Mouse (Mus musculus): ENCODE measurements around the gene Fam69a. TPM values are rescaled to one million over a fixed set of nuclear protein-coding genes. Genes with fewer than 3 reads are reported as not detected.

Fam69a gene
- polyA plus RNA-seq, 1 experiment = 2.2 TPM

GRCm38 (mm10) chr5:107867970-107868904 lies 118.6 kb downstream of the Fam69a start:
- no peaks in the 10 kb centered on the region for H3K36me3 ChIP-seq (ENCODE audit: control insufficient read depth, insufficient read depth, low read length)
- WGBS = under 1% methylated on average over 69 of the region's 82 CpGs
- DNase-seq (ENCODE audit: low read depth in 1 of 2, low spot score in 2 of 2) = peak; percentile 21 to 69
- no peak for TF ChIP-seq CTCF (IDR thresholded peaks at IDR 0.05; ENCODE audit: extremely low read depth, insufficient read depth, insufficient read length, insufficient replicate concordance)
- no peak for TF ChIP-seq POLR2A (IDR thresholded peaks at IDR 0.05; ENCODE audit: low read depth, low read length)
- H3K27ac ChIP-seq (ENCODE audit: insufficient read depth, low read length) = peak overlapping the region; percentile 79
- H3K4me3 ChIP-seq (ENCODE audit: extremely low read depth, insufficient read depth, insufficient read length) = peak overlapping the region; percentile 83
- peaks cover 7% of the 10 kb centered on the region for H3K4me1 ChIP-seq (ENCODE audit: control insufficient read depth, insufficient read depth, insufficient read length)
- H3K27me3 ChIP-seq (ENCODE audit: control insufficient read depth, insufficient read depth, low read length) = 0 out of 2 replicates have a peak, but pooled peaks cover 3% of the 10 kb centered on the region

GRCm38 (mm10) chr5:107866127-107867126 lies 120.5 kb downstream of the Fam69a start:
- no peak for TF ChIP-seq POLR2A (IDR thresholded peaks at IDR 0.05; ENCODE audit: low read depth, low read length)
- TF ChIP-seq CTCF (IDR thresholded peaks at IDR 0.05; ENCODE audit: extremely low read depth, insufficient read depth, insufficient read length, insufficient replicate concordance) = no peak
- Histone ChIP-seq H3K36me3 (ENCODE audit: control insufficient read depth, insufficient read depth, low read length) (no peaks in the 10 kb centered on the region), H3K27me3 (ENCODE audit: control insufficient read depth, insufficient read depth, low read length) (0 out of 2 replicates have a peak, but pooled peaks cover 3% of the 10 kb centered on the region), H3K4me1 (ENCODE audit: control insufficient read depth, insufficient read depth, insufficient read length) (peaks cover 7% of the 10 kb centered on the region), H3K4me3 (ENCODE audit: extremely low read depth, insufficient read depth, insufficient read length) (no peak overlapping the region), H3K27ac (ENCODE audit: insufficient read depth, low read length) (no peak overlapping the region)
- DNase-seq (ENCODE audit: low read depth in 1 of 2, low spot score in 2 of 2) = peak in 1 of 2 experiments; percentile 12
- WGBS = 55% methylated on average over 2 of the region's 2 CpGs

GRCm38 (mm10) chr5:107863971-107864370 lies 122.9 kb downstream of the Fam69a start:
- Histone ChIP-seq H3K4me1 (ENCODE audit: control insufficient read depth, insufficient read depth, insufficient read length) (peaks cover 3% of the 10 kb centered on the region), H3K27me3 (ENCODE audit: control insufficient read depth, insufficient read depth, low read length) (0 out of 2 replicates have a peak, but pooled peaks cover 3% of the 10 kb centered on the region), H3K36me3 (ENCODE audit: control insufficient read depth, insufficient read depth, low read length) (no peaks in the 10 kb centered on the region), H3K27ac (ENCODE audit: insufficient read depth, low read length) (no peak overlapping the region), H3K4me3 (ENCODE audit: extremely low read depth, insufficient read depth, insufficient read length) (no peak overlapping the region)
- DNase-seq (ENCODE audit: low read depth in 1 of 2, low spot score in 2 of 2) = no peak
- TF ChIP-seq CTCF (IDR thresholded peaks at IDR 0.05; ENCODE audit: extremely low read depth, insufficient read depth, insufficient read length, insufficient replicate concordance) = no peak
- no peak for TF ChIP-seq POLR2A (IDR thresholded peaks at IDR 0.05; ENCODE audit: low read depth, low read length)
- WGBS = 97% methylated on average over 3 of the region's 3 CpGs

- no peaks in the 10 kb centered on the region for H3K4me1 ChIP-seq (ENCODE audit: control insufficient read depth, insufficient read depth, insufficient read length)
- H3K27me3 ChIP-seq (ENCODE audit: control insufficient read depth, insufficient read depth, low read length) = no peaks in the 10 kb centered on the region
- no peak overlapping the region for H3K27ac ChIP-seq (ENCODE audit: insufficient read depth, low read length)
- TF ChIP-seq POLR2A (IDR thresholded peaks at IDR 0.05; ENCODE audit: low read depth, low read length) (no peak), CTCF (IDR thresholded peaks at IDR 0.05; ENCODE audit: extremely low read depth, insufficient read depth, insufficient read length, insufficient replicate concordance) (peak; percentile 27; the same call in 1 of the 2 replicates)
- 55% methylated on average over 2 of the region's 2 CpGs for WGBS
- H3K36me3 ChIP-seq (ENCODE audit: control insufficient read depth, insufficient read depth, low read length) = no peaks in the 10 kb centered on the region
- no peak overlapping the region for H3K4me3 ChIP-seq (ENCODE audit: extremely low read depth, insufficient read depth, insufficient read length)
- peak; percentile 7 to 23 for DNase-seq (ENCODE audit: low read depth in 1 of 2, low spot score in 2 of 2)
These were observed 127.9 kb downstream of the Fam69a start for GRCm38 (mm10) chr5:107858963-107859362.

Other genes with a start within 250 kb of the Fam69a start
- gene Ube2d2b, start 157.0 kb downstream of the Fam69a start, polyA plus RNA-seq (2012; rRNA removed) = not detected in 2 replicates
- 6.2 and 6.6 TPM in 2 replicates for gene Evi5, start 112.0 kb downstream of the Fam69a start, polyA plus RNA-seq (2012; rRNA removed)
- 24.1 and 29.9 TPM in 2 replicates for gene Rpl5, start 86.6 kb downstream of the Fam69a start, polyA plus RNA-seq (2012; rRNA removed)
- gene Mtf2, start 78.6 kb upstream of the Fam69a start, polyA plus RNA-seq (2012; rRNA removed) = 8.0 and 11.1 TPM in 2 replicates
- 54.0 and 80.2 TPM in 2 replicates for gene Tmed5, start 145.5 kb upstream of the Fam69a start, polyA plus RNA-seq (2012; rRNA removed)
- gene Ccdc18, start 145.8 kb upstream of the Fam69a start, polyA plus RNA-seq (2012; rRNA removed) = 0.07 and 0.11 TPM in 2 replicates